Mouse (Mus musculus) liver, adult 2 months (tissue): ENCODE data around the gene Rin3.

ENCODE experiments used
- CTCF ChIP-seq: fragments of 200-500 bp; IDR thresholded peaks from 2 replicates; pipeline ENCODE4 v1.5.1; 2011; ENCODE audit warnings: low read depth, low read length, control low read depth
- POLR2A ChIP-seq: fragments of 200-500 bp; IDR thresholded peaks from 2 replicates; pipeline ENCODE4 v1.6.1; 2011; ENCODE audit warnings: low read length, control low read depth; ENCODE audit not compliant: insufficient read depth; ENCODE audit errors: extremely low read depth

DNA sequence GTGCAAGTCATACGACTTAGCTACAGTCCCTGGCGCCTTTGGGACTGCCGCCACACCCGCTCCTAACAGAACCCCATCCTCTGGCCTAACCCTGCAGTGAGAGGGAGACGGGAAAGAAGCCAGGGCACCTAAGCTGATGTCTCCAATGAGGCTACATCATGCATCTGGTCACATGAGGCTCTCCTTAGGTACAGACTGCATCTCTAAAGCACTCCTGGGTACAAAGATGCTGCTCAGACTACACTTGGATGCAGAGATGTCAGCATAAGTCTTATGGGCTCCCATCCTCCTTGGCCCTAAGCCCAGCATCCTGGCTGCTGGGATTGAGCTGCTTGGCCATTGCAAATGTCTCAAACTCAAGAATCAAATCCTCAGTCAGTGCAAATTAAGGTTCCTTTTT lies 146.8 kb downstream of the Rin3 start:
- TF ChIP-seq POLR2A: no peak
- no peak for TF ChIP-seq CTCF
